Mouse (Mus musculus): ENCODE results near the gene Chchd3. TPM values are rescaled to one million over a fixed set of nuclear protein-coding genes. Genes with fewer than 3 reads are reported as not detected.

Chchd3 gene
- 116 and 117 TPM in 2 replicates for polyA plus RNA-seq (2014; fragmentation: Nextera tagmentation; extraction: Ambion mirVana)

- no peaks in the 10 kb centered on the region for H3K27me3 ChIP-seq (ENCODE audit: control insufficient read depth, insufficient read depth, low read length)
- H3K27ac ChIP-seq (replicated peaks; ENCODE audit: low read depth, low read length) = no peak within 1 kb of the TSS
- ATAC-seq (ENCODE audit: insufficient number of reproducible peaks, low FRiP score, low TSS enrichment, low read depth) (peak; percentile 100), DNase-seq (ENCODE audit: low spot score) (peak; percentile 94)
- H3K36me3 ChIP-seq (ENCODE audit: control insufficient read depth, insufficient read depth, low read length) = no peaks in the 10 kb centered on the region
- under 1% methylated on average over 50 of the region's 50 CpGs for WGBS
- H3K9me3 ChIP-seq (ENCODE audit: control insufficient read depth, low read length) = no peaks in the 10 kb centered on the region
- peak within 1 kb of the TSS; percentile 81 for H3K4me2 ChIP-seq (ENCODE audit: low read depth, severe bottlenecking)
- peaks cover 5% of the 10 kb centered on the region for H3K4me1 ChIP-seq (ENCODE audit: control insufficient read depth, insufficient read depth, low read length)
- peak within 1 kb of the TSS; percentile 91 for H3K4me3 ChIP-seq (ENCODE audit: low read depth, low read length)
- H3K9ac ChIP-seq (ENCODE audit: low read length) = peak within 1 kb of the TSS; percentile 75
These were observed at the start of gene Chchd3 for GRCm38 (mm10) chr6:33059735-33060576. TSS of gene Chchd3 (minus strand) at chr6:33060260.

DNA sequence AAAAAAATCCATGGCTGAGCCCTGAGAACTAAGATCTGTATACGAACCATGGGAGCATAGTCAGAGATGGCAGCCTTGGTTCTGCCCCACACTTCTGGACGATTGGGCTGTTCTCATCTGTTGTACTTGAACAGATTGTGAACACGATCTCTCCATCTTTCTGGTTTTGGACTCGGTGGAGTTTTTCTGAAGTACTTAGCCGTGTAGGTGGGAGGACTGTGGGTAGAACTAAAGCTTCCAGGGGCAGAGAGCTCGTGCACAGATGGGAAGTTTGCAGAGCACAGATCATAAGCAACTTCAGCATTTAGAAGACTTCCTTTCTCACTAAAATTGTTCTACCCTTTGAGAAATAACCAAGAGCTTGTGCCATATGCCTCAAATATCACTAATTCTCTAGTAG, 44.6 kb upstream of the Chchd3 start:
- no peak for DNase-seq (ENCODE audit: low spot score)
- H3K4me2 ChIP-seq (ENCODE audit: low read depth, severe bottlenecking) = no peak overlapping the region
- ATAC-seq (ENCODE audit: insufficient number of reproducible peaks, low FRiP score, low TSS enrichment, low read depth) = no peak
- no peak overlapping the region for H3K27ac ChIP-seq (replicated peaks; ENCODE audit: low read depth, low read length)
- no peak overlapping the region for H3K4me3 ChIP-seq (ENCODE audit: low read depth, low read length)
- no peaks in the 10 kb centered on the region for H3K36me3 ChIP-seq (ENCODE audit: control insufficient read depth, insufficient read depth, low read length)
- H3K9ac ChIP-seq (ENCODE audit: low read length) = no peak overlapping the region
- no peaks in the 10 kb centered on the region for H3K4me1 ChIP-seq (ENCODE audit: control insufficient read depth, insufficient read depth, low read length)
- H3K27me3 ChIP-seq (ENCODE audit: control insufficient read depth, insufficient read depth, low read length) = no peaks in the 10 kb centered on the region
- no peaks in the 10 kb centered on the region for H3K9me3 ChIP-seq (ENCODE audit: control insufficient read depth, low read length)
- 85% methylated on average over 6 of the region's 6 CpGs for WGBS

GRCm38 (mm10) chr6:33098903-33099302, 38.8 kb upstream of the Chchd3 start:
- 86% methylated on average over 4 of the region's 4 CpGs for WGBS
- no peak overlapping the region for H3K4me2 ChIP-seq (ENCODE audit: low read depth, severe bottlenecking)
- no peaks in the 10 kb centered on the region for H3K36me3 ChIP-seq (ENCODE audit: control insufficient read depth, insufficient read depth, low read length)
- no peak overlapping the region for H3K4me3 ChIP-seq (ENCODE audit: low read depth, low read length)
- H3K27ac ChIP-seq (replicated peaks; ENCODE audit: low read depth, low read length) = no peak overlapping the region
- DNase-seq (ENCODE audit: low spot score) (no peak), ATAC-seq (ENCODE audit: insufficient number of reproducible peaks, low FRiP score, low TSS enrichment, low read depth) (no peak)
- no peaks in the 10 kb centered on the region for H3K4me1 ChIP-seq (ENCODE audit: control insufficient read depth, insufficient read depth, low read length)
- H3K27me3 ChIP-seq (ENCODE audit: control insufficient read depth, insufficient read depth, low read length) = no peaks in the 10 kb centered on the region
- no peaks in the 10 kb centered on the region for H3K9me3 ChIP-seq (ENCODE audit: control insufficient read depth, low read length)
- no peak overlapping the region for H3K9ac ChIP-seq (ENCODE audit: low read length)

GRCm38 (mm10) chr6:33094671-33095233, 34.7 kb upstream of the Chchd3 start:
- Histone ChIP-seq H3K4me3 (ENCODE audit: low read depth, low read length) (no peak overlapping the region), H3K36me3 (ENCODE audit: control insufficient read depth, insufficient read depth, low read length) (no peaks in the 10 kb centered on the region), H3K9me3 (ENCODE audit: control insufficient read depth, low read length) (no peaks in the 10 kb centered on the region), H3K9ac (ENCODE audit: low read length) (no peak overlapping the region), H3K27ac (replicated peaks; ENCODE audit: low read depth, low read length) (no peak overlapping the region), H3K4me1 (ENCODE audit: control insufficient read depth, insufficient read depth, low read length) (no peaks in the 10 kb centered on the region), H3K27me3 (ENCODE audit: control insufficient read depth, insufficient read depth, low read length) (no peaks in the 10 kb centered on the region), H3K4me2 (ENCODE audit: low read depth, severe bottlenecking) (no peak overlapping the region)
- no peak for ATAC-seq (ENCODE audit: insufficient number of reproducible peaks, low FRiP score, low TSS enrichment, low read depth)
- DNase-seq (ENCODE audit: low spot score) = no peak
- WGBS = 52% methylated on average over 8 of the region's 8 CpGs

DNA sequence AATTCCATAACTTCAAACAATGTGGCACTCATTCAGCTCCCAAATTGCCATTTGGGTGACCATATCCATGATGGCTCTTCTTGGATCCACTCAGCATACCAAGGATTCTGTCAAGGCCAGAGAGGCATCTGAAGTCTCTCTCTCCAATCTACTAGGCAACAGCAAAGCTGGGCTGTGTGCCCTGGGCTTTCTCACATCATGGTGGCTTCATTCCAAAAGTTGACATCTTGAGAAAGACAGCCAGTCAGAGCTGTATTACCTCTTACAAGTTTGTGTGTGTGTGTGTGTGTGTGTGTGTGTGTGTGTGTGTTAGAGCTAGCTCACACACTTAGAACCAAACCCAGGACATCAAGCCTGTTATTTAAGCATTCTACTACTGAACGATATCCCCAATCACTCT, 20.1 kb upstream of the Chchd3 start:
- Histone ChIP-seq H3K36me3 (ENCODE audit: control insufficient read depth, insufficient read depth, low read length) (no peaks in the 10 kb centered on the region), H3K4me1 (ENCODE audit: control insufficient read depth, insufficient read depth, low read length) (0 out of 2 replicates have a peak, but pooled peaks cover 3% of the 10 kb centered on the region), H3K9me3 (ENCODE audit: control insufficient read depth, low read length) (no peaks in the 10 kb centered on the region), H3K4me3 (ENCODE audit: low read depth, low read length) (no peak overlapping the region), H3K4me2 (ENCODE audit: low read depth, severe bottlenecking) (no peak overlapping the region), H3K27ac (replicated peaks; ENCODE audit: low read depth, low read length) (no peak overlapping the region), H3K27me3 (ENCODE audit: control insufficient read depth, insufficient read depth, low read length) (no peaks in the 10 kb centered on the region), H3K9ac (ENCODE audit: low read length) (no peak overlapping the region)
- ATAC-seq (ENCODE audit: insufficient number of reproducible peaks, low FRiP score, low TSS enrichment, low read depth) = no peak
- no peak for DNase-seq (ENCODE audit: low spot score)
- 94% methylated on average over 1 of the region's 1 CpGs for WGBS

DNA sequence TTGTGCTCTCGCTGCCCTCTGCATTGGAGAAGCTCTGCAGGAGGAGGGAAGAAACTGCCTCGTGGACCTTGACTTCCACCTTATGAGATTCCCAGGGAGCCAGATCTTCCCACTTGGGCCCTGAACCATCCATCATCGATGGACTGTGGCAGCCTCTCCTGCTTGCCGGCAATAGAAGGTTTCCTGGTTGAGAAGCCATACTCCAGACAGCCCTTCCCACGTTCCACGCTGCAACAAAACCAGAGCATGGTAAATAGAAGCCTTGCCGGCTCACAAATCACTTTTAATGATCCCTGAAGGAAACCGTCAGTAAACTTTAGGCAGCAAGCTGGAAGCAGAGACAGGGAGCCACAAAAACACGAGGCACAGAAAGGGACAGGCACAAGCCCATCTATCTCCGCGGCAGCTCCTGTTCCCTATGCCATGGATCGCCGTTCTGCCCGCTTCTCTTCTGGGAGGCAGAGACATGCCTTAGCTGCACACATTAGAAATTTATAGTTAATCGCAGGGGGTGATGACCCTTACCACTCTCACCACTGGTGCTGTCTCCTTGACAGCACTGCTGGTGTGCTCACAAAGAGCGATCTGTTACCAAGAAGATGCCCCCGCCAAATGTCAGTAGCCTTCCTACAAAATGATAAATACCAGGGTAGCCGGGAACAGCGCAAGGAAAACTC, 18.3 kb upstream of the Chchd3 start:
- 50% methylated on average over 19 of the region's 19 CpGs for WGBS

GRCm38 (mm10) chr6:33066462-33066861, 6.4 kb upstream of the Chchd3 start:
- DNase-seq (ENCODE audit: low spot score) (no peak), ATAC-seq (ENCODE audit: insufficient number of reproducible peaks, low FRiP score, low TSS enrichment, low read depth) (no peak)
- Histone ChIP-seq H3K4me2 (ENCODE audit: low read depth, severe bottlenecking) (no peak overlapping the region), H3K27ac (replicated peaks; ENCODE audit: low read depth, low read length) (no peak overlapping the region), H3K9me3 (ENCODE audit: control insufficient read depth, low read length) (no peaks in the 10 kb centered on the region), H3K4me1 (ENCODE audit: control insufficient read depth, insufficient read depth, low read length) (no peaks in the 10 kb centered on the region), H3K9ac (ENCODE audit: low read length) (no peak overlapping the region), H3K4me3 (ENCODE audit: low read depth, low read length) (no peak overlapping the region), H3K36me3 (ENCODE audit: control insufficient read depth, insufficient read depth, low read length) (no peaks in the 10 kb centered on the region), H3K27me3 (ENCODE audit: control insufficient read depth, insufficient read depth, low read length) (no peaks in the 10 kb centered on the region)
- 87% methylated on average over 4 of the region's 4 CpGs for WGBS

More for the DNA sequence above, 18.3 kb upstream of the Chchd3 start:
- Histone ChIP-seq H3K27me3 (ENCODE audit: control insufficient read depth, insufficient read depth, low read length) (no peaks in the 10 kb centered on the region), H3K4me3 (ENCODE audit: low read depth, low read length) (no peak overlapping the region), H3K4me2 (ENCODE audit: low read depth, severe bottlenecking) (no peak overlapping the region), H3K36me3 (ENCODE audit: control insufficient read depth, insufficient read depth, low read length) (no peaks in the 10 kb centered on the region), H3K4me1 (ENCODE audit: control insufficient read depth, insufficient read depth, low read length) (0 out of 2 replicates have a peak, but pooled peaks cover 3% of the 10 kb centered on the region), H3K9ac (ENCODE audit: low read length) (no peak overlapping the region), H3K9me3 (ENCODE audit: control insufficient read depth, low read length) (no peaks in the 10 kb centered on the region), H3K27ac (replicated peaks; ENCODE audit: low read depth, low read length) (no peak overlapping the region)
- ATAC-seq (ENCODE audit: insufficient number of reproducible peaks, low FRiP score, low TSS enrichment, low read depth) (no peak), DNase-seq (ENCODE audit: low spot score) (peak; percentile 31)

DNA sequence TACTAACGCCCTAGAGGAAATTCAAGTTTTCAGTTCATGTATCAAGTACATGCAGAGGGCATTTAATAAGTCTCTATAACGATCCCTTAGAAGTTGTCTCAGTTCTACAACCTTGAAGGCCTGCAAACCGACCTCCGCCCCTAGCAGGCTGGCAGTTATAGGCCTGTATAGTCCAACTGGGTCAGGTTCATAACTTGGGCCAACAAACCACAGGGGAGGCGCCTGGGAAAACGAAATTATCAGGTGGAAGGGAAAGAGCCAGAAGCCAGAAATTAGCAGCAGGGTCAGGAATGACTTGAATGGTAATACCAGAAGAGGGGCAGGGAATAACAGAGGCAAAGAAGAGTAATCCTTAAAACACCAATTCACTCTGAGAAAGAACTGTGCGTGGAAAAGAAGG, 784 bp downstream of the Chchd3 start:
- Histone ChIP-seq H3K9ac (ENCODE audit: low read length) (peak overlapping the region; percentile 75), H3K4me2 (ENCODE audit: low read depth, severe bottlenecking) (peak overlapping the region; percentile 81), H3K27ac (replicated peaks; ENCODE audit: low read depth, low read length) (no peak overlapping the region), H3K27me3 (ENCODE audit: control insufficient read depth, insufficient read depth, low read length) (no peaks in the 10 kb centered on the region), H3K4me1 (ENCODE audit: control insufficient read depth, insufficient read depth, low read length) (peaks cover 5% of the 10 kb centered on the region), H3K4me3 (ENCODE audit: low read depth, low read length) (peak overlapping the region; percentile 91), H3K9me3 (ENCODE audit: control insufficient read depth, low read length) (no peaks in the 10 kb centered on the region), H3K36me3 (ENCODE audit: control insufficient read depth, insufficient read depth, low read length) (no peaks in the 10 kb centered on the region)
- ATAC-seq (ENCODE audit: insufficient number of reproducible peaks, low FRiP score, low TSS enrichment, low read depth) (no peak), DNase-seq (ENCODE audit: low spot score) (no peak)
- WGBS = 36% methylated on average over 7 of the region's 7 CpGs
